Mouse (Mus musculus): ENCODE data around the gene Wdr82.

DNA sequence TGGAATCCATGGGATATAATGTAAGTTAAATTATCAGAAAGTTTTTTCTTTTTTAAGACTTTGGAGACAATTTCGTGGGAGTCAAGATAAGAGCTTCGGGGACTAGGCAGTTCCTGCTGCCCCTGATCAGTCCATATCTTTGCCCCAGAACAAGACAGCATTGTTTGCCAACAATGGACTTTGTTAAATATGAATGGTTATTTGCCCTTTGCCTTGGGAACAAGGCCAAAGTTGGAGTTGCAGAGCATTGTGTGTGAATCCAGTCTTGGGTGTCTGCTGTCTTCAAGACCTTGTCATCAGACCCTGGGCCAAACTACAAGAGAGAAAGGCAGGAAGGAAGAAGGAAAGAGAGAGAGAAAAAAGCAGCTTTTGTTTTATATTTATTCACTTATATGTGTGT lies 4.0 kb upstream of the Wdr82 start:
- TF ChIP-seq ZNF384 (IDR thresholded peaks at IDR 0.05; ENCODE audit: low read depth, low read length) = no peak
- no peak for TF ChIP-seq ZC3H11A (IDR thresholded peaks at IDR 0.05; ENCODE audit: borderline replicate concordance, low read depth, low read length)
- no peak for TF ChIP-seq MAFK (IDR thresholded peaks at IDR 0.05; ENCODE audit: insufficient read depth, low read depth, low read length)

All from ES-E14 (cell line).